Mouse (Mus musculus) hematopoietic stem cell, adult 5-6 weeks (primary cell): ENCODE measurements around the gene Prkag2. TPM values are rescaled to one million over a fixed set of nuclear protein-coding genes. Genes with fewer than 3 reads are reported as not detected.

Experiments
- ATAC-seq, 2 experiments: fragments of 125-278 bp in 1 of 2; replicated peaks in 1 of 2; 2 replicates each; pipeline ENCODE4 v1.8.0; 2016 to 2017; ENCODE audit warnings: inconsistent platforms in 2 of 2, mild to moderate bottlenecking in 2 of 2, moderate number of reproducible peaks in 2 of 2, low read depth in 1 of 2, moderate TSS enrichment in 1 of 2; ENCODE audit not compliant: low FRiP score in 2 of 2, poor library complexity in 2 of 2, severe bottlenecking in 2 of 2, insufficient read depth in 1 of 2, low TSS enrichment in 1 of 2
- total RNA-seq: library from RNA; stranded (forward); fragments of 172-1452, 232-1000 nt; gene quantifications from 2 replicates; pipeline ENCODE4 v1.2.3, GENCODE M21; 2017

Gene Prkag2
- 75.0 and 99.7 TPM in 2 replicates for total RNA-seq

GRCm38 (mm10) chr5:25100516-25101125 is at the start of gene Prkag2:
Prkag2 (minus strand) TSS chr5:25100642.
- ATAC-seq, result peak; percentile 56

DNA sequence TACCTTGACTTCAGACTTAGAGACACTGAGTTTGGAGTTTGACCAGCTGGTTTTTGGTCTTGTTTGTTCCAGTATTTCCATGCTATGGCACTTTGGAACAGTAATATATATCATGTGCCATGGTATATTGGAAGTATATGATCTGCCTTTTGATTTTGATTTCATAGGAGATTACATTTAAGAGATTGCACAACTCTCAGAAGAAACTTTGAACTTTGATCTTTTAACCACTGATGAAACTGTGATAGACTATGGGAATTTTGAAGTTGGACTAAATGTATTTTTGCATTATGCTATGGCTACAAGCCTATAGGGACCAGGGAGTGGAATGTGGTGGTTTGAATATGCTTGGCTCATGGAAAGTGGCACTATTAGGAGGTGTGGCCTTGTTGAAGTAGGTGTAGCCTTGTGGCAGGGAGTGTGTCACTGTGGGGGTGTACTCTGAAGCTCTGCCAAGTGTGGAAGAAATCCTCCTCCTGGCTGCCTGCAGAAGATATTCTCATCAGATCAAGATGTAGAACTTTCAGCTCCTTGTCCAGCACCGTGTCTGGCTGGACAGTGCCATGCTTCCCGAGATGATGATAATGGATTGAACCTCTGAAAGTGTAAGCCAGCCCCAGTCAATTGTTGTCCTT is 49.0 kb upstream of the Prkag2 start:
- ATAC-seq, result no peak

DNA sequence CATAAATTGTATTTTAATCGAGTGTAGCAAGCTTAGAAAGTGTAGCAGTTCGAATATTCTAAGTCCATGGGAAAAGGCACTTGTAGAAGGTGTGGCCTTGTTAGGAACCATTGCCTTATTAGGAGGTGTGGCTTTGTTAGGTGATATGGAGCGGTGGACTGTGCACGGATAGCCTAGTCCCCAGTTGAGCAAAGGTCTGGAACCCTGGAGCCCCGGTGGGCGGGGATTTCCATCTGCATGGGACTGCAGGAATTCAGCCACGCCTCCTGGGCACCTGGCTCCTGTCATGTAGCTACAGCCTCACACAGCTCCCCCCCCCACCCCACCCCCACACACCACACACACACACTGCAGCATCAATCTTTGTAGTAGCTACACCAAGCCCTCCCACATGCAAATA is 46.3 kb upstream of the Prkag2 start:
- ATAC-seq, result no peak

GRCm38 (mm10) chr5:25127865-25128264 is 27.4 kb upstream of the Prkag2 start:
- no peak for ATAC-seq

DNA sequence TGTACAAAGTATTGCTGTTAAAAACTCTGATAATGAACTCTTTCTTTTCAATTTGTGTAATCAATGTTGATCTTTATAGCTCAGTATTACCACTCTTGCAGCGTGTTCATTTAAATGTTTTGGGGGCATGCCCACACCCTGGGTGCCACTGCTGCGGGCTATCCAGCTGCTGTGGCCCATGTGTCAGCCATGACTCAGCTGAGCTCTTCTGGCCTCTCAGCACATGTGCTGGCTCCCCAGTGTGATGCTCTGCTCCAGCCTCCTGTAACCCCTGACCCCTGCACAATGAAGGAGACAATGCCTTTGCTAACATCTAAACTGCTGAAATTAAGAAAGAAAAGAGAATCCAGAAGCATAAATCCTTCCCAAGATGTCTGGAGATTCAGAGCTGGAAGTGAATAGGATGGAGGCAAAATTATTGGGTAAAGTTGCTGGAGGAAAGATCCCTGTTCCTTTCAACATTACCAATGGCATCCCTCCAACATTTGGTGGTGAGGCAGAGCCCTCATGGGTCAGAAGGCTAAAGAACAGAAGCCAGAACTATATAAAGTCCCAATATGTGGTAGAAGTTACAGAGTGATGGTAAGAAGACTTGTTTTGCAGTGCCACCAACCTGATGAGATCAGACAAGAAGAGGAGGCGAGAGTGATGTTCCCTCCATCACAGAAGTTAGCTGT is 25.6 kb upstream of the Prkag2 start:
- no peak for ATAC-seq

DNA sequence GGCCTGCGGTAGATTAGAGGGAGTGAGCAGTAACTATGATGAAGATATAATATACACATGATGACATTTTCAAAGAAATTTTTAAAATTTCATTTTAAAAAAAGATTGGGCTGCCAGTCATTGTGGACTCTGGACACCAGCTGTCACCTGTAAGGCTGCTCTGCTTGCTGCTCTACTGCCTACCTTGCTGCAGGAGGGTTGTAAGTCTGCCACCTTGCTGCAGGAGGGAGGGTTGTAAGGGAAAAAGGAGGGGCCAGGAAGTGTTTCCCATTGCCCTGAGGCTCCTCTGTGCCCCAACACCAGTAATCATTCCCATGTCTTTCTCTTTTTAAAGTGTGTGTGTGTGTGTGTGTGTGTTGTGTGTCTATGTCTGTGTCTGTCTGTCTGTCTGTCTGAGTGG is 22.1 kb upstream of the Prkag2 start:
- ATAC-seq, result no peak

DNA sequence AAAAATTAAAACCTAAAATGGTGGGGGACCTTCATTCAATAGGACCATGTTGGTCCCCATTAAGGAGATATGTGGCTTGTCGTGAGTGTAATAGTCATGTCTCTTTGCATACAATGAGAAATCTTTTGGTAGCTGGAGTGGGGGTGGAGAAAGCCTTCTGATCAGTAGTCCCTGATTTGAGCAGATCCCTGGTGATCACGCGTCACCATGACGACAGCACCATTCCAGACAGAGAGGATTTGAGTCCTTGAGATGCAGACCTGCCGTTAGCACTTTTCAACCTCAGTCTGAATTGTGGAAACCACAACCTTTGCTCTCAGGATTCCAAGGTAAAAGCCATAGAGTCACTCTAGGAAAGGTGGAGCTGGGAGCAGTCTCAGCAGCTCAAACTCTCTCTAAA is 18.7 kb upstream of the Prkag2 start:
- no peak for ATAC-seq

- ATAC-seq, result peak; percentile 79 to 83
Measured at GRCm38 (mm10) chr5:25115997-25116396, 15.6 kb upstream of the Prkag2 start.

DNA sequence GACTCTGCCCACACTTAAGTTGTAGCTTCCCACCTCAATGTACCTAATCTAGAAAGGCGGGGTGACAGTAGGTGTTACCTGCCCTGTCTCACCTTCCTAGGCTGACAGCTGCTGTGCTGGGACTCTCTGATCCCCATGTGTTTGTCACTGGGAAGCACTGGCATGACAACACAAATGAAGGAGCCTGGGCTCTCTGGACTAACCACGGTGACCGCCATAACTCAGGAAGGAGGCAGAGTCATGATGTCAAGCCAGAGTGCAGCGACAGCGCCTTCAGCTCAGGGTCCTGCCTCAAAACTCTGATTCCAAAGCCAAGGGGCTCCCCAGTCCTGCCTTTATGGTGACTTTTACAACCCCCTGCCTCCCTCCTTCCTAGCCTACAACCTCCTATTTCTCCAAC is 14.8 kb upstream of the Prkag2 start:
- no peak for ATAC-seq

DNA sequence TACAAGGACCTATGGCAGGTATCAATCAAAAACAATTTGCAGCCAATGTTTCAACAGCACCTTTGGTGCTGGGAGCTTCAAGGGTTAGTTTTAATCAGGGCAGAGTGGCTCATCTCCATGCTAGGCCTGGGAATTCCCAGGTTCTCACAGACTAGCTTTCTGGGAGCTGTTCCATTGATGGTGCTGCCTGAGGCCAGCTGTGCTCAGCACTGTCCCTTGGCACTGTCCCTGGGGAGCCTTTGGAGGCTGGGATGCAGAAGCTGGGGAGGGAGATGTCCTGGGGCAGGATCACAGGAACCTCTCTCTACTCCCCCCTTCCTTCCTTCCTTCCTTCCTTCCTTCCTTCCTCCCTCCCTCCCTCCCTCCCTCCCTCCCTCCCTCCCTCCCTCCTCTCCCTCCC is 13.7 kb upstream of the Prkag2 start:
- ATAC-seq, result no peak

DNA sequence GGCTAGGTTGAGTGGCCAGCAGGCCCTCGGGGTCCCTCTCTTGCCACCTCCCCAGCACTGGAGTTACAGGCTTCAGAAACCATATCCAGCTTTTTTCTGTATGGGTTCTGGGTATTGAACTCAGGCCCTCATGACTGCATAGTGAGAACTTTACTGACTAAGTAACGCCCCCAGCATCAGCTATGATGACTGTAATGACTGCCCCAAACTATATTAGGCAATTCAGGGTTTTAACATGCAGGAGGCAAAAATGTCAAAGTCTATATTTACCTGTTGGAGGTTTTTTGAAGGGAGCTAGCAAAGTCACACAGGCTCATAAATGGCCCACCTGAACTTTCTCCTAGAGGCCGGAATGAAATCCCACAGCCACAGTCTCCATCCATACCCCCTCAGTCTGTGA is 9.9 kb upstream of the Prkag2 start:
- no peak for ATAC-seq

GRCm38 (mm10) chr5:25105748-25106147 is 5.3 kb upstream of the Prkag2 start:
- ATAC-seq, result no peak

GRCm38 (mm10) chr5:25101126-25101523 is 683 bp upstream of the Prkag2 start:
- ATAC-seq, result peak; percentile 83 to 88

DNA sequence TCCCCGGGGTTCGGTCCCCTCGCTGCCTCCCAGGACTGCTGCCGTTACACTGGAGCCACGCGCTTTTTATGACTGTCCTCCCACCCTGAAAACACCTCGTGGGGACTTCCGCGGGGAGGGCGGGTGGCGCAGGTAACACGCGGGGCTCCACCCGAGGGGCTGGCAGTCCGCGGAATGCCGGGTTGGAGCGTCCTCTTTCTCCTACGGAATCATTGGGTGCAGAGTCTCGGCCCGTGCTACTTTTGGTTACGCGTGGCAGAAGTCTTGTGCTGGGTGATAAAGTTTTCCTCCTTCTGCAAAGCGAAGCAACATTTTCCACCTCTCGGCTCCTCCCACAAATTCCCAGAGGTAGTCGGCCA is 306 bp downstream of the Prkag2 start:
- no peak; a peak in 1 of 4 replicates for ATAC-seq

DNA sequence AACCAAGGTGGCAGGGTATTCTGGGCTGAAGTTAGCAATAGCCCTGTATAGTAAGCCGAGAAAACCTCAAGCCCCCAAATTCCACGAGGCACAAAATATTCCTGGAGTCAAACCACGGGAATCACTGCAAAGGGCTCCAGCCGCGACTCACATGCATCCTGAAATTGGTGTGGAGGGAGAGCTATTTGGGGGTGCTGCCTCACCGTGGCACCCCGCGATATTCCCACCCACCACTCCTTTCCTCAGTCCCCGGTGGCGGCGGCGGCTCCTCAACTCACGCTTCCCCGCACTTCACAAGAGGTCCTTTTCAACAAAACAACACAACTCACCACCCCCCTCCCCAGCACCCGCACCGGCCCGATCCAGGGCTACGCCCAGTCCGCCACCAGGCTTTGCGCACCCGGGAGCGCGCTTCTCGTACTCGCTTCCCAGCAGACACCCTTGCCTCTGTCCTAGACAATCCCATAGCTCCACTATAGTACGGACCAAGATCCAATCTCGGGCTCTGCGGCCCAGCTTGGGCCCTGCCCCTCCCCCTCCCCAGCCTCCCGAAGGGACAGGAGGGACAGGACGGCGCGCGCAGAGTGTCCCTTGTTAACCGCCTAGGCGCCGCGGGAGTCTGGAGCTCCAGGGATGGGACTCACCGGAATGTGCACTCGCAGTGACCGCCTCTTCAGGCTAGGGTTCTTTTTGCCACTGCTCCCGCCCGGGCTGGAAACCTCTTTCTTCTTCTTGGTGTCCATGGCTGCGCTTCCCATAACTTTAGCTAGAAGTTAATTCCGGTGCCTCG is 880 bp downstream of the Prkag2 start:
- no peak for ATAC-seq

DNA sequence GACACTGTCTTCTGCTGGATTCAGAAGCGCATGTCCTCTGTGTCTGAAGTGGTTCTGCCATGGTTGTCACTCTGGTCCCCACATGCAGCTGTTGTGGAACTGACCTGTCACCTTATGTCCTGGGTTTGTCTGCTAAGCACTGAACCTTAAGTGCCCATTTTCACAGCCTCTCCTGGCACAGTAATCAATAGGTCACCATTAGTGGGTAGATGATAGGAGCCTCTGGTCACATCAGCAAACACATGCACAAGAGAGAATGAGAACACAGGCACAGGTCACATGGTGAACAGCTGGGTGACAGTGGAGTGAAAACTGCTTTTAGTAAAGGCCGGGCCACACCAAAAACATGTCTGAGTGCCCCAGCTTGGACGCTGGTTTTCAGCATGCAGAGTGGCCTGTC is 2.6 kb downstream of the Prkag2 start:
- no peak for ATAC-seq

- ATAC-seq, result no peak
Measured at GRCm38 (mm10) chr5:25096431-25096830, 4.0 kb downstream of the Prkag2 start.

DNA sequence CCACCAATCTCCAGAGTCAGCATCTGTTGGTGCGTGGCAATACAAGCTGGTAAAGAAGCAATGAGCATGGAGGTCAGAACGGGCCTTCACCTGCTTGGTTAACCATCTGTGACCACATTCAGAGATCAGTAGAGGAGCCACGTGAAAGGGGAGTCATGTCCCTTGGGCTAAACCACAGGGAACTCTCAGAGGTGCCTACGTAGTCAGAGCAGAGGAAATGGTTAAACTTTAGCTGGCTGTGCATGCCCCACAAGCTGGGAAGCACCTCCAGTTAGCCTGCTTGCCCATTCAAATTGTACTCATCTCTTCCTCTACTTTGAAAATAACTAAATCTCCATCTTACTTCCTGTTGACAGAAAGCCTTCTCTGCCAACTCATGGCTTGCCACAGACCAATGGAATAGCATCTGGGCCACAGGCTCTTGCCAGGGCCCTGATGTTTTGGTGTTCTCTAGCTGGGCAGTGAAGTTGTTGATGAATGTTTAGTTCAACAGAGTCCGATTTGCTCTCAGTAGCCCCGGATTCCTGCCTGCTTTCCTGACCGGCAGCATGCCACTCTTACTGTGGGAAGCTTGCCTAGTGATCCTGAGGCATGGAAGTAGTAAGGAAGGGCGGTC is 7.7 kb downstream of the Prkag2 start:
- ATAC-seq, result peak; percentile 35 to 40
